Mouse (Mus musculus) myocyte (in vitro differentiated cells): ENCODE data around the gene Derl2.

Experiments
- CEBPB ChIP-seq: IDR thresholded peaks from 2 replicates; pipeline ENCODE4 v1.6.1; 2011; ENCODE audit warnings: mild to moderate bottlenecking, moderate library complexity; ENCODE audit not compliant: poor library complexity, insufficient read depth, severe bottlenecking
- E2F4 ChIP-seq: IDR thresholded peaks from one replicate; pipeline ENCODE4 v1.6.1; 2011; ENCODE audit warnings: mild to moderate bottlenecking, control low read depth, moderate library complexity; ENCODE audit not compliant: insufficient read depth
- MAX ChIP-seq: IDR thresholded peaks from one replicate; pipeline ENCODE4 v1.6.1; 2011; ENCODE audit warnings: low read depth, mild to moderate bottlenecking, control low read depth
- MYOG ChIP-seq, 3 experiments: IDR thresholded peaks; one replicate each; pipeline ENCODE4 v1.6.1; 2011; ENCODE audit warnings: control low read depth in 2 of 3, low read depth in 2 of 3, mild to moderate bottlenecking in 2 of 3; ENCODE audit not compliant: insufficient read length in 2 of 3, control insufficient read depth in 1 of 3, insufficient read depth in 1 of 3
- POLR2A ChIP-seq: IDR thresholded peaks from one replicate; pipeline ENCODE4 v1.6.1; 2011; ENCODE audit warnings: low read depth, mild to moderate bottlenecking, control low read depth, moderate library complexity; ENCODE audit not compliant: insufficient read length
- POLR2AphosphoS2 ChIP-seq: IDR thresholded peaks from one replicate; pipeline ENCODE4 v1.6.1; 2011; ENCODE audit warnings: low read depth, control low read depth; ENCODE audit not compliant: insufficient read length
- SRF ChIP-seq: IDR thresholded peaks from one replicate; pipeline ENCODE4 v1.6.1; 2011; ENCODE audit warnings: low read depth; ENCODE audit not compliant: control insufficient read depth, insufficient read length
- TCF12 ChIP-seq: IDR thresholded peaks from one replicate; pipeline ENCODE4 v1.6.1; 2011; ENCODE audit warnings: mild to moderate bottlenecking, control low read depth; ENCODE audit not compliant: poor library complexity, insufficient read depth, severe bottlenecking
- USF1 ChIP-seq: IDR thresholded peaks from one replicate; pipeline ENCODE4 v1.6.1; 2011; ENCODE audit warnings: low read depth, mild to moderate bottlenecking, control low read depth, moderate library complexity

DNA sequence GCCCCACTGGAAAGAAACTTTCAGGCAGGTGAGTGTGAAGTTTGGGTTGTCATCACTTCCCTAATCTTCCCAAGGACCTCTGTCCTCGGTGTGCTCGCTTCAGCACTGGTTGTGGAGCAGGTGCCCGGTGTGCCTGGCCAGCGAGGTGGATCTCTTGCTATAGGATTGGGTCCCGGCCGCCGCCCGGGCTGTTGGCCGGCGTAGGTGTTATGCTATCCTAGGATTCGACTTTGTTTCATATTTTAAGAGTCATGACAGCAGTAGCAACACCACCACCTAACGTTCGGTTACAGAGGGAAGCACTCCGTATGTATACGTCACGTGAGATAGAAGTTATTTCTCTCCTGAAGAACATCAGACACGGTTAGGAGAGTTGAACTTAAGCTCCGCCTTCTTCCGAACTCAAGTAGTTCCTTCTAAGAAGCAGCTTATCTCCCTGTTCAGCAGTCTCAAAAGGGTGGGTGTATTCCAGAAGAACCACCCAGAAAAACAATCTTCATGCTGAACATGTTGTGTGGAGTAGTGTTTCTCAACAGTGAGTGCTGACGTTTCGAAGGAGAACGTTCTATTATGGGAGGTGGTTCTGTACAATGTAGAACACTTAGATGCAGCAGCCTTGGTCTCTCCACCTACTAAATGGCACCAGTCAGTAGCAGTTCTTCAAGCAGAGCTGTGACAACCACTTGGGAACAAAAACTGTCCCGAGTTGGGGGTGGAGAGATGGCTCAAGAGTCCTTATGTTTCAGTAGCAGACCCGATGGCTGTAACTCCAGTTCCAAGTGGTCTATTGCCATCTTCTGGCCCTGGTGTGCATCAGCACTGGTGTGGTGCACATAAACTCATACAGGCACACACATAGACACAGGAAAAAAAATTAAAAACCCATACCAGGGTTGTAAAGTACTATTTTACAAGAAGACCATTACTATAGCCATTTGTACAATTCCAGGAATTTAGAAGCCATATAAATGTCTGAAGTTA, 48.8 kb downstream of the Derl2 start:
- no peak for TF ChIP-seq USF1
- no peak for TF ChIP-seq POLR2AphosphoS2
- no peak for TF ChIP-seq MYOG (IDR thresholded peaks at IDR 0.05; ENCODE audit: control insufficient read depth in 1 of 3, insufficient read depth in 1 of 3, insufficient read length in 2 of 3, low read depth in 2 of 3)
- no peak for TF ChIP-seq CEBPB
- no peak for TF ChIP-seq E2F4
- no peak for TF ChIP-seq POLR2A
- no peak for TF ChIP-seq TCF12
- no peak for TF ChIP-seq MAX
- TF ChIP-seq SRF: no peak
